Mouse (Mus musculus) myocyte (in vitro differentiated cells): ENCODE results near the gene Lrrc42. TPM values are rescaled to one million over a fixed set of nuclear protein-coding genes. Genes with fewer than 3 reads are reported as not detected.

Experiments
- H3K27me3 ChIP-seq: one replicate; pipeline ENCODE4 v1.6.1; 2011; ENCODE audit not compliant: control insufficient read depth, insufficient read depth, insufficient read length
- H3K36me3 ChIP-seq: one replicate; pipeline ENCODE4 v1.6.1; 2011; ENCODE audit not compliant: control insufficient read depth, insufficient read depth
- H3K4me2 ChIP-seq: one replicate; pipeline ENCODE4 v1.6.1; 2011; ENCODE audit warnings: low read depth, control low read depth
- H3K4me3 ChIP-seq: one replicate; pipeline ENCODE4 v1.5.1; 2011; ENCODE audit warnings: mild to moderate bottlenecking, control low read depth, moderate library complexity
- H3K79me2 ChIP-seq: one replicate; pipeline ENCODE4 v1.6.1; 2011; ENCODE audit not compliant: control insufficient read depth, insufficient read depth
- H3ac ChIP-seq: one replicate; pipeline ENCODE4 v1.6.1; 2011; ENCODE audit not compliant: control insufficient read depth, insufficient read length
- CEBPB ChIP-seq: IDR thresholded peaks from 2 replicates; pipeline ENCODE4 v1.6.1; 2011; ENCODE audit warnings: mild to moderate bottlenecking, moderate library complexity; ENCODE audit not compliant: poor library complexity, insufficient read depth, severe bottlenecking
- E2F4 ChIP-seq: IDR thresholded peaks from one replicate; pipeline ENCODE4 v1.6.1; 2011; ENCODE audit warnings: mild to moderate bottlenecking, control low read depth, moderate library complexity; ENCODE audit not compliant: insufficient read depth
- MAX ChIP-seq: IDR thresholded peaks from one replicate; pipeline ENCODE4 v1.6.1; 2011; ENCODE audit warnings: low read depth, mild to moderate bottlenecking, control low read depth
- MYOD1 ChIP-seq, 3 experiments: IDR thresholded peaks; one replicate each; pipeline ENCODE4 v1.6.1; 2011; ENCODE audit warnings: control low read depth in 2 of 3, low read depth in 2 of 3, mild to moderate bottlenecking in 2 of 3, moderate library complexity in 1 of 3; ENCODE audit not compliant: insufficient read length in 2 of 3, control insufficient read depth in 1 of 3
- MYOG ChIP-seq, 3 experiments: IDR thresholded peaks; one replicate each; pipeline ENCODE4 v1.6.1; 2011; ENCODE audit warnings: control low read depth in 2 of 3, low read depth in 2 of 3, mild to moderate bottlenecking in 2 of 3; ENCODE audit not compliant: insufficient read length in 2 of 3, control insufficient read depth in 1 of 3, insufficient read depth in 1 of 3
- POLR2A ChIP-seq: IDR thresholded peaks from one replicate; pipeline ENCODE4 v1.6.1; 2011; ENCODE audit warnings: low read depth, mild to moderate bottlenecking, control low read depth, moderate library complexity; ENCODE audit not compliant: insufficient read length
- POLR2AphosphoS2 ChIP-seq: IDR thresholded peaks from one replicate; pipeline ENCODE4 v1.6.1; 2011; ENCODE audit warnings: low read depth, control low read depth; ENCODE audit not compliant: insufficient read length
- REST ChIP-seq: IDR thresholded peaks from one replicate; pipeline ENCODE4 v1.6.1; 2011; ENCODE audit warnings: mild to moderate bottlenecking, control low read depth, moderate library complexity; ENCODE audit not compliant: insufficient read depth, insufficient read length
- SRF ChIP-seq: IDR thresholded peaks from one replicate; pipeline ENCODE4 v1.6.1; 2011; ENCODE audit warnings: low read depth; ENCODE audit not compliant: control insufficient read depth, insufficient read length
- TCF12 ChIP-seq: IDR thresholded peaks from one replicate; pipeline ENCODE4 v1.6.1; 2011; ENCODE audit warnings: mild to moderate bottlenecking, control low read depth; ENCODE audit not compliant: poor library complexity, insufficient read depth, severe bottlenecking
- TCF3 ChIP-seq: IDR thresholded peaks from one replicate; pipeline ENCODE4 v1.6.1; 2011; ENCODE audit warnings: low read depth, control low read depth; ENCODE audit not compliant: insufficient read length
- USF1 ChIP-seq: IDR thresholded peaks from one replicate; pipeline ENCODE4 v1.6.1; 2011; ENCODE audit warnings: low read depth, mild to moderate bottlenecking, control low read depth, moderate library complexity
- polyA plus RNA-seq: library from polyadenylated mRNA; unstranded; fragments of >200 nt; fragmentation: generic; extraction: Trizol; gene quantifications from one replicate; pipeline ENCODE4 v1.2.1, GENCODE M21; 2012; ENCODE audit warnings: missing spikeins

Gene Lrrc42
- polyA plus RNA-seq, 1 experiment = 31.2 TPM

GRCm38 (mm10) chr4:107243365-107244333, 9.7 kb downstream of the Lrrc42 start:
- TF ChIP-seq TCF12 = no peak
- TF ChIP-seq POLR2AphosphoS2 = no peak
- no peak for TF ChIP-seq POLR2A
- TF ChIP-seq MYOD1 (IDR thresholded peaks at IDR 0.05; ENCODE audit: control insufficient read depth in 1 of 3, insufficient read length in 2 of 3, low read depth in 2 of 3) = no peak
- no peak for TF ChIP-seq E2F4
- no peak for TF ChIP-seq MAX
- no peak for TF ChIP-seq SRF
- no peak for TF ChIP-seq REST
- no peak for TF ChIP-seq TCF3
- no peak for TF ChIP-seq USF1
- TF ChIP-seq MYOG (IDR thresholded peaks at IDR 0.05; ENCODE audit: control insufficient read depth in 1 of 3, insufficient read depth in 1 of 3, insufficient read length in 2 of 3, low read depth in 2 of 3) = no peak
- no peak for TF ChIP-seq CEBPB
- no peak overlapping the region for H3K4me3 ChIP-seq
- H3K79me2 ChIP-seq = no peaks in the 10 kb centered on the region
- H3K27me3 ChIP-seq = no peaks in the 10 kb centered on the region
- no peak overlapping the region for H3K4me2 ChIP-seq
- no peak overlapping the region for H3ac ChIP-seq
- H3K36me3 ChIP-seq = peaks cover 10% of the 10 kb centered on the region

DNA sequence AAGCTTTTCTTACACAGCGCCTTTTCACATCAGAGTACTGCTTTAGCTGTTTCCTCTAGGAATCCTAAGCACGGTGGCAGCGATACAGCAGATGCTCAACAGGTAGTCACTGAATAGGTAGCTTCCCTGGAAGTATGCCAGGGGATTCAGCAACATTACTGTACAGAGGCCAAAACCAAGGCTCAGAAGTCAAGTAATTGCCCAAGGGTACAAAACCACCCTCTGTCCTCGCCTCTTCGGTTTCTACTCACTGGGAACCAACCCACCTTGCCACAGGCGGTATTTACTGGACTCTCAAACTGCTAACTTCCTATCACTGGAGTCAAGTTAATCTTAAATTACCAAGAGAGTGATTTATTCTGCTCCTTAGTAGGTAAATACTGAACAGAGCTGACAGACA, 13.1 kb downstream of the Lrrc42 start:
- H3ac ChIP-seq = no peak overlapping the region
- H3K79me2 ChIP-seq = no peaks in the 10 kb centered on the region
- no peak overlapping the region for H3K4me2 ChIP-seq
- H3K4me3 ChIP-seq = no peak overlapping the region
- H3K36me3 ChIP-seq = peaks cover 29% of the 10 kb centered on the region
- H3K27me3 ChIP-seq = no peaks in the 10 kb centered on the region
- TF ChIP-seq SRF (no peak), TCF3 (no peak), REST (no peak), POLR2A (no peak), USF1 (no peak), CEBPB (no peak), MYOG (IDR thresholded peaks at IDR 0.05; ENCODE audit: control insufficient read depth in 1 of 3, insufficient read depth in 1 of 3, insufficient read length in 2 of 3, low read depth in 2 of 3) (no peak), TCF12 (no peak)

- Histone ChIP-seq H3ac (no peak overlapping the region), H3K4me3 (no peak overlapping the region), H3K27me3 (no peaks in the 10 kb centered on the region), H3K36me3 (peaks cover 27% of the 10 kb centered on the region), H3K4me2 (no peak overlapping the region), H3K79me2 (no peaks in the 10 kb centered on the region)
- no peak for TF ChIP-seq TCF3
These were observed 15.1 kb downstream of the Lrrc42 start for GRCm38 (mm10) chr4:107238253-107238652.

GRCm38 (mm10) chr4:107232219-107232618, 21.1 kb downstream of the Lrrc42 start:
- no peaks in the 10 kb centered on the region for H3K27me3 ChIP-seq
- no peak overlapping the region for H3K4me3 ChIP-seq
- H3K79me2 ChIP-seq = no peaks in the 10 kb centered on the region
- TF ChIP-seq USF1 = no peak
- H3K4me2 ChIP-seq = no peak overlapping the region
- peaks cover 16% of the 10 kb centered on the region for H3K36me3 ChIP-seq
- no peak overlapping the region for H3ac ChIP-seq

- Histone ChIP-seq H3K4me3 (no peak overlapping the region), H3ac (no peak overlapping the region), H3K27me3 (no peaks in the 10 kb centered on the region), H3K36me3 (no peaks in the 10 kb centered on the region), H3K79me2 (no peaks in the 10 kb centered on the region), H3K4me2 (no peak overlapping the region)
- no peak for TF ChIP-seq POLR2AphosphoS2
- no peak for TF ChIP-seq MYOD1 (IDR thresholded peaks at IDR 0.05; ENCODE audit: control insufficient read depth in 1 of 3, insufficient read length in 2 of 3, low read depth in 2 of 3)
- no peak for TF ChIP-seq TCF12
- no peak for TF ChIP-seq POLR2A
- TF ChIP-seq MAX = no peak
- no peak for TF ChIP-seq REST
- TF ChIP-seq SRF = no peak
- no peak for TF ChIP-seq CEBPB
- no peak for TF ChIP-seq USF1
- TF ChIP-seq MYOG (IDR thresholded peaks at IDR 0.05; ENCODE audit: control insufficient read depth in 1 of 3, insufficient read depth in 1 of 3, insufficient read length in 2 of 3, low read depth in 2 of 3) = no peak
- no peak for TF ChIP-seq TCF3
- no peak for TF ChIP-seq E2F4
These were observed 27.0 kb downstream of the Lrrc42 start for GRCm38 (mm10) chr4:107226313-107226712.
